Mouse (Mus musculus) kidney, postnatal 0 days (tissue): ENCODE measurements around the gene Tmem121b. TPM values are rescaled to one million over a fixed set of nuclear protein-coding genes. Genes with fewer than 3 reads are reported as not detected.

Source experiments
- ATAC-seq: fragments of 200-750 bp; cut with Nextera tagmentation; replicated peaks from 2 replicates; pipeline ENCODE4 v1.8.0; 2017; ENCODE audit warnings: low read depth, moderate number of reproducible peaks, moderate TSS enrichment, moderate library complexity; ENCODE audit not compliant: low FRiP score
- DNase-seq: peaks from one replicate; pipeline ENCODE4 v3.0.0-alpha.2; 2016; ENCODE audit warnings: low spot score
- H3K27ac ChIP-seq: fragments of 300-500 bp; sonication (generic); 2 replicates; pipeline ENCODE4 v1.5.1; 2014; ENCODE audit warnings: mild to moderate bottlenecking
- H3K27me3 ChIP-seq: fragments of 300-500 bp; sonication (generic); 2 replicates; pipeline ENCODE4 v1.6.1; 2014; ENCODE audit warnings: low read length, mixed read lengths; ENCODE audit not compliant: insufficient read depth
- H3K36me3 ChIP-seq: fragments of 300-500 bp; sonication (generic); 2 replicates; pipeline ENCODE4 v1.6.1; 2014; ENCODE audit warnings: low read length, mixed read lengths; ENCODE audit not compliant: insufficient read depth
- H3K4me1 ChIP-seq: fragments of 300-500 bp; sonication (generic); replicated peaks from 2 replicates; pipeline ENCODE4 v1.6.1; 2014; ENCODE audit warnings: antibody characterized with exemption, low read length, mixed read lengths; ENCODE audit not compliant: insufficient read depth
- H3K4me2 ChIP-seq: fragments of 300-500 bp; sonication (generic); 2 replicates; pipeline ENCODE4 v1.6.1; 2014; ENCODE audit warnings: mild to moderate bottlenecking, low read length, moderate library complexity, mixed read lengths
- H3K4me3 ChIP-seq: fragments of 300-500 bp; sonication (generic); replicated peaks from 2 replicates; pipeline ENCODE4 v1.5.1; 2014; ENCODE audit warnings: low read depth, low read length
- H3K9ac ChIP-seq: fragments of 300-500 bp; sonication (generic); 2 replicates; pipeline ENCODE4 v1.6.1; 2014; ENCODE audit warnings: low read depth, low read length
- H3K9me3 ChIP-seq: fragments of 300-500 bp; sonication (generic); replicated peaks from 2 replicates; pipeline ENCODE4 v1.6.1; 2016; ENCODE audit warnings: low read length, inconsistent platforms, mixed read lengths
- CTCF ChIP-seq: IDR thresholded peaks from 2 replicates; pipeline ENCODE4 v1.5.1; 2016; ENCODE audit warnings: antibody characterized with exemption, low read depth, mild to moderate bottlenecking, moderate library complexity
- WGBS: fragments of 180-500 bp; shearing (Covaris S2); extraction: QIAGEN DNeasy Blood & Tissue Kit; methylation state at CpG from one replicate; pipeline ENCODE4 v1.1.7; 2014; 5-methylcytosine and 5-hydroxymethylcytosine counted together
- polyA plus RNA-seq: library from polyadenylated mRNA; unstranded; fragments of >200 nt; fragmentation: Nextera tagmentation; extraction: Ambion mirVana; gene quantifications from 2 replicates; pipeline ENCODE4 v1.2.1, GENCODE M21; 2015

The Tmem121b gene
- polyA plus RNA-seq, 1 experiment from 2014 or later, result 0.12 TPM

GRCm38 (mm10) chr6:120504051-120504450 lies 10.4 kb upstream of the Tmem121b start:
- Histone ChIP-seq H3K9me3 (no peaks in the 10 kb centered on the region; the same call in 1 of the 2 replicates), H3K36me3 (no peaks in the 10 kb centered on the region), H3K9ac (no peak overlapping the region), H3K27ac (no peak overlapping the region), H3K4me1 (no peaks in the 10 kb centered on the region), H3K4me2 (no peak overlapping the region), H3K4me3 (no peak overlapping the region), H3K27me3 (no peaks in the 10 kb centered on the region)
- no peak for DNase-seq
- 81% methylated on average over 3 of the region's 3 CpGs for WGBS
- TF ChIP-seq CTCF, result no peak
- ATAC-seq, result no peak

GRCm38 (mm10) chr6:120496544-120496943 lies 2.9 kb upstream of the Tmem121b start:
- Histone ChIP-seq H3K4me1 (peaks cover 21% of the 10 kb centered on the region; the same call in 1 of the 2 replicates), H3K9me3 (no peaks in the 10 kb centered on the region; the same call in 1 of the 2 replicates), H3K27ac (no peak overlapping the region), H3K9ac (no peak overlapping the region), H3K36me3 (no peaks in the 10 kb centered on the region), H3K4me3 (no peak overlapping the region), H3K4me2 (no peak overlapping the region), H3K27me3 (peaks cover 19% of the 10 kb centered on the region)
- ATAC-seq, result no peak
- WGBS, result 53% methylated on average over 3 of the region's 3 CpGs
- DNase-seq, result no peak
- no peak for TF ChIP-seq CTCF

GRCm38 (mm10) chr6:120492499-120493373 lies 871 bp downstream of the Tmem121b start:
- H3K4me3 ChIP-seq, result peak overlapping the region; percentile 67
- TF ChIP-seq CTCF, result no peak
- under 1% methylated on average over 92 of the region's 95 CpGs for WGBS
- peak overlapping the region; percentile 99 for H3K4me2 ChIP-seq
- H3K9me3 ChIP-seq, result no peaks in the 10 kb centered on the region
- no peak overlapping the region for H3K27ac ChIP-seq
- peaks cover 21% of the 10 kb centered on the region; the same call in 1 of the 2 replicates for H3K4me1 ChIP-seq
- ATAC-seq (peak; percentile 25), DNase-seq (peak; percentile 51)
- H3K36me3 ChIP-seq, result no peaks in the 10 kb centered on the region
- peak overlapping the region; percentile 50; the same call in 1 of the 2 replicates for H3K9ac ChIP-seq
- H3K27me3 ChIP-seq, result peaks cover 19% of the 10 kb centered on the region

GRCm38 (mm10) chr6:120491862-120492498 lies 1.6 kb downstream of the Tmem121b start:
- peak overlapping the region; percentile 67 for H3K4me3 ChIP-seq
- H3K4me2 ChIP-seq, result peak overlapping the region; percentile 99
- no peak overlapping the region for H3K9ac ChIP-seq
- H3K27ac ChIP-seq, result no peak overlapping the region
- no peaks in the 10 kb centered on the region for H3K9me3 ChIP-seq
- no peak for DNase-seq
- H3K4me1 ChIP-seq, result peaks cover 21% of the 10 kb centered on the region; the same call in 1 of the 2 replicates
- no peak for TF ChIP-seq CTCF
- ATAC-seq, result peak; percentile 37; the same call in 1 of the 2 replicates
- peaks cover 19% of the 10 kb centered on the region for H3K27me3 ChIP-seq
- no peaks in the 10 kb centered on the region for H3K36me3 ChIP-seq
- 13% methylated on average over 22 of the region's 22 CpGs for WGBS

- ATAC-seq (no peak), DNase-seq (no peak)
- no peak for TF ChIP-seq CTCF
- Histone ChIP-seq H3K9ac (no peak overlapping the region), H3K4me1 (peaks cover 21% of the 10 kb centered on the region; the same call in 1 of the 2 replicates), H3K27me3 (peaks cover 19% of the 10 kb centered on the region), H3K4me2 (no peak overlapping the region), H3K9me3 (no peaks in the 10 kb centered on the region), H3K27ac (no peak overlapping the region), H3K4me3 (no peak overlapping the region), H3K36me3 (no peaks in the 10 kb centered on the region)
- 61% methylated on average over 7 of the region's 7 CpGs for WGBS
Observed at GRCm38 (mm10) chr6:120491064-120491463, 2.5 kb downstream of the Tmem121b start.

- no peaks in the 10 kb centered on the region for H3K9me3 ChIP-seq
- H3K27me3 ChIP-seq, result peaks cover 19% of the 10 kb centered on the region
- WGBS, result 57% methylated on average over 2 of the region's 2 CpGs
- ATAC-seq, result no peak
- H3K4me3 ChIP-seq, result no peak overlapping the region
- no peak for DNase-seq
- no peaks in the 10 kb centered on the region for H3K36me3 ChIP-seq
- no peak overlapping the region for H3K9ac ChIP-seq
- peaks cover 21% of the 10 kb centered on the region; the same call in 1 of the 2 replicates for H3K4me1 ChIP-seq
- H3K4me2 ChIP-seq, result no peak overlapping the region
- no peak for TF ChIP-seq CTCF
- H3K27ac ChIP-seq, result no peak overlapping the region
Observed at GRCm38 (mm10) chr6:120489461-120489860, 4.1 kb downstream of the Tmem121b start.
